Mouse (Mus musculus): ENCODE measurements around the gene Dbnl.

DNA sequence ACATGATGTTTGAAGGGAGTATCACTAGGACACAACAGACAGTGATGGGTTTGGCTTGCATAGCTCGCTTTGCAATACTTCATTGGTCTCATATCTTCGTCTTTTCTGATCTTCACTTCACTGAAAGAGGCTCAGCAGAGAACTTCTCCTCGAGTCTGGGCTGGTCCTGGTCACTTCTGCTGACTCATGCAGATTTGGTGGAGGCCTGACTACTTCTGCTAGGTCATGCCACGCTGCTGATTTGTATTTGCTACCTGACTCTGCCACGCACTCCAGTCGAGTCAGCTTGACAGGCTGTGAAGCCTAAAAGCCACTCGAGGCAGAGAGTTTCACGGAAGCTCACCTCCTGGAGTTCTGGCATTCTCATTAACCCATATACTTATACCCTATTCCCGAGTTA is 19.7 kb downstream of the Dbnl start:
- no peak for TF ChIP-seq TCF12 (IDR thresholded peaks at IDR 0.05; ENCODE audit: insufficient read depth, poor library complexity, severe bottlenecking)
- TF ChIP-seq POLR2AphosphoS2 (IDR thresholded peaks at IDR 0.05; ENCODE audit: insufficient read length, low read depth), result no peak
- TF ChIP-seq REST (IDR thresholded peaks at IDR 0.05; ENCODE audit: insufficient read depth, insufficient read length), result no peak
- TF ChIP-seq POLR2A (IDR thresholded peaks at IDR 0.05; ENCODE audit: insufficient read length, low read depth), result no peak
- TF ChIP-seq E2F4 (IDR thresholded peaks at IDR 0.05; ENCODE audit: insufficient read depth), result no peak
- TF ChIP-seq MYOG (IDR thresholded peaks at IDR 0.05; ENCODE audit: control insufficient read depth in 1 of 3, insufficient read depth in 1 of 3, insufficient read length in 2 of 3, low read depth in 2 of 3), result no peak
- TF ChIP-seq USF1 (IDR thresholded peaks at IDR 0.05; ENCODE audit: low read depth), result no peak
- no peak for TF ChIP-seq TCF3 (IDR thresholded peaks at IDR 0.05; ENCODE audit: insufficient read length, low read depth)
- no peak for TF ChIP-seq CEBPB (IDR thresholded peaks at IDR 0.05; ENCODE audit: insufficient read depth, poor library complexity, severe bottlenecking)
- no peak for TF ChIP-seq MAX (IDR thresholded peaks at IDR 0.05; ENCODE audit: low read depth)
- no peak for TF ChIP-seq SRF (IDR thresholded peaks at IDR 0.05; ENCODE audit: control insufficient read depth, insufficient read length, low read depth)

Measured in myocyte (in vitro differentiated cells).